Mouse (Mus musculus): ENCODE results near the gene Dnajc7. TPM values are rescaled to one million over a fixed set of nuclear protein-coding genes. Genes with fewer than 3 reads are reported as not detected.
"Not testable (repeated sequence)": the region's sequence is repeated elsewhere in the genome, so short reads cannot be mapped to it uniquely, and the experiment has no call there.

Gene Dnajc7
- total RNA-seq, 1 experiment from 2014 or later: 211 TPM

- no peak for ATAC-seq (replicated peaks; ENCODE audit: low read depth, poor library complexity, severe bottlenecking)
These were observed 2.5 kb downstream of the Dnajc7 start for GRCm38 (mm10) chr11:100617480-100617879.

DNA sequence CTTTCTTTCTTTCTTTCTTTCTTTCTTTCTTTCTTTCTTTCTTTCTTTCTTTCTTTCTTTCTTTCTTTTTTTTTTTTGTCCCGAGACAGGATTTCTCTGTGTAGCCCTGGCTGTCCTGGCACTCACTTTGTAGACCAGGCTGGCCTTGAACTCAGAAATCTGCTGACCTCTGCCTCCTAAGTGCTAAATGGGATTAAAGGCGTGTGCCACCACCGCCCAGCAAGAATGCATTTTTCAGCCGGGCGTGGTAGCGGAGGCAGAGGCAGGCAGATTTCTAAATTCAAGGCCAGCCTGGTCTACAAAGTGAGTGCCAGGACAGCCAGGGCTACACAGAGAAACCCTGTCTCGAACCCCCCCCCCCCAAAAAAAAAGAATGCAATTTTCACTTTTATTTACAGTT, 3.1 kb downstream of the Dnajc7 start:
- not testable (repeated sequence) for ATAC-seq (replicated peaks; ENCODE audit: low read depth, poor library complexity, severe bottlenecking)

GRCm38 (mm10) chr11:100616332-100616731, 3.6 kb downstream of the Dnajc7 start:
- no peak for ATAC-seq (replicated peaks; ENCODE audit: low read depth, poor library complexity, severe bottlenecking)

GRCm38 (mm10) chr11:100613241-100613640, 6.7 kb downstream of the Dnajc7 start:
- ATAC-seq (replicated peaks; ENCODE audit: low read depth, poor library complexity, severe bottlenecking): no peak

DNA sequence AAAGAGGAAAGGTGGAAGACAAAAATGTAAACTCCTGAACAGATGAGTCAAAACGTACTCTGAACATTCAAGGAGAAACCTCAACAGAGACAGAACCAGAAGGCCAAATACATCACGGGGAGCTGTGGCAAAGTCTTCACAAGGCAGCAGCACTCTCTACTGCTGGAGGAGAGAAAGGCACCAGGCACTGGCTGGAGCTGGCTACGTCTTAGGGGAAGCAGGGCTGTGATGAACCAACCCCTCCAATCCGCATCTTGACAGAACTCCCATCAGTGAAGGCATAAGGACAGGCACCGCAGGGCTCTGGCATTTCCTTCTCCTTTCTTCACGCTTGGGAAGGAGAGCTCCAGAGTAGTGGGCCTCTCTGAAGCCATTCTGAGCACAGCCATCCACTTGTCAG, 8.3 kb downstream of the Dnajc7 start:
- 0 out of 2 replicates have a peak, but pooled peaks have one; percentile 32 for ATAC-seq (replicated peaks; ENCODE audit: low read depth, poor library complexity, severe bottlenecking)

- ATAC-seq (replicated peaks; ENCODE audit: low read depth, poor library complexity, severe bottlenecking): no peak
These were observed 9.8 kb downstream of the Dnajc7 start for GRCm38 (mm10) chr11:100609997-100610680.

DNA sequence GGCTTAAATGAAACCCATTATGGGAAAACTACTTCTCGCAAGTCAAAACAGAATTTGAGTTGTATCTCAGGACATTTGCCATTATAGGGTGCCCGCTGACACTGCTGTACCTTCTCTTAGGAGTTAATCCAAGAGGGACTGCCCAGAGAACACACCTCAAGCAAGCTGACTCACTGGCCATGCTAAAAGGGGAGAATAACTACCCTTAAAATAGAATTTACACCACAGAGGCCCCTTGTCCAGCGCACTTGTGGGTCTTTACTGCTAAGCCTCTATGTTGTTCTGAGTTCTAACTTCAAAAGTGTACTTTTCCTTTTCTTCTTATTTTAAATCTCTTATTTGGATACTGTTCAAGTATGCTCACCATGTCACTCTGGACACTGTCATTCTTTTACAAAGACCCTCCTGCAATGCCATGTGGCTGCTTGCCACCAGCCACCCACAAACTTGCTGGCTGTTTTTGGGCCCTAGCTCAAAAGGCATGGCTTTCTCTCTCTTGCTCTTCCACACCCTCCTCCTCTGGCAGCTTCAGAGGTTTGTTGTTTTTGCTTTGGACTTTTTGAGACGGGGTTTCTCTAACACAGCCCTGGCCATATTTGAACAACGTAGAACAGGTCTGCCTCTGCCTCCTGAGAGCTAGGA, 10.5 kb downstream of the Dnajc7 start:
- ATAC-seq (replicated peaks; ENCODE audit: low read depth, poor library complexity, severe bottlenecking): no peak

- ATAC-seq (replicated peaks; ENCODE audit: low read depth, poor library complexity, severe bottlenecking): 0 out of 2 replicates have a peak, but pooled peaks have one; percentile 15
These were observed 11.2 kb downstream of the Dnajc7 start for GRCm38 (mm10) chr11:100608796-100609195.

DNA sequence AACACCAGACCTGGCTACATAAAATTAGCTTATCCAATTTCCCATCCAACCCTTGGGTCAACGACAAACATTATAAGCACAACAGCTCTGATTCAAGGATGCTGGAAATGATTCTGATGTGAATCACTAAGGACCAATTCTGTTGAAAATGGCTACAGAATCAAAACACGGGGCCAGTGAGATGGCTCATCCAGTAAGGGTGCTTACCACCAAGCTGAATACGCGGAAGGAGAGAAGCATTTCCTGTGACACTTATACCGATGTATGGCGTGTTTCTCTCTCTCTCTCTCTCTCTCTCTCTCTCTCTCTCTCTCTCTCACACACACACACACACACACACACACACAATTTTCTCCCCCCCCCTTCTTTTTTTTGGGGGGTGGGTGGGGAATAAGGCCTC, 12.8 kb downstream of the Dnajc7 start:
- ATAC-seq (replicated peaks; ENCODE audit: low read depth, poor library complexity, severe bottlenecking): no peak

DNA sequence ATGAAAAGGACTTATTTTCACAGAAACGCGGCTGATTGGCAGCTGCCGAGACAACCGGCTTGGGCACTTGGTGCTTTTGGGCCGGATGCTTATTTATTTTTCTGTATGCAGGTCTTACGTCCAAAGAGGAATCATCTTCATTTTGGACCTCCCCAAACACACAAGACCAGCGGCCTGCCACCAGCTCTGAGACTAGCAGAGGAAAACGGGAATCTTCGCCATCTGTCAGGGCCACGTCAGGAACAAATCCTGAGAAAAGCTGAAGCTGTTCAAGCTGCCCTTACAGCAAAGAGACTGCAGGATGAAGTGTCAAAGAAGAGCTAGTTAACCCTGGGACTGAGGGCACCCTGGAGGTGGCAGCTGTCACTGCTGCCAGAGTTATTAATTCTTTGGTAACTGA, 14.5 kb downstream of the Dnajc7 start:
- no peak for ATAC-seq (replicated peaks; ENCODE audit: low read depth, poor library complexity, severe bottlenecking)

- no peak for ATAC-seq (replicated peaks; ENCODE audit: low read depth, poor library complexity, severe bottlenecking)
These were observed 15.5 kb downstream of the Dnajc7 start for GRCm38 (mm10) chr11:100604321-100605005.

DNA sequence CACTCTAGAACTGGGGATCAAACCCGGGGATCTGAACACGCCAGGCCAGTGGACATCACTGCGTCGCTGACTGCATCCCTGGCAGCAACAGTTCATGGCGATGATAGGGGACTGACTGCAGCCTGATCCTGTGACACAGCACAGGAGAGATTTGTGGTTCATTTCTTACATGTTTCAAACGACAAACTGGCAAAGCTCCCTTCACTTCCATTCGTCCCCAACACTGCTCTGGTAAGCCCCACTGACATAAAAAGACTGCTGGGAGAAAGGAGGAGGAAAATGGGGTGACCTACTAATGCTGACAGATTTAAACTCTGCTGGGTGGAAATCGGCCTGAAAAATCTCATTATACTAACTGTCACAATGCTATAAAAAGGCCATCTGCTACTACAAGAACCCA, 16.2 kb downstream of the Dnajc7 start:
- ATAC-seq (replicated peaks; ENCODE audit: low read depth, poor library complexity, severe bottlenecking): no peak

- ATAC-seq (replicated peaks; ENCODE audit: low read depth, poor library complexity, severe bottlenecking): no peak
These were observed 16.8 kb downstream of the Dnajc7 start for GRCm38 (mm10) chr11:100603155-100603554.

GRCm38 (mm10) chr11:100601372-100601771, 18.6 kb downstream of the Dnajc7 start:
- ATAC-seq (replicated peaks; ENCODE audit: low read depth, poor library complexity, severe bottlenecking): no peak

DNA sequence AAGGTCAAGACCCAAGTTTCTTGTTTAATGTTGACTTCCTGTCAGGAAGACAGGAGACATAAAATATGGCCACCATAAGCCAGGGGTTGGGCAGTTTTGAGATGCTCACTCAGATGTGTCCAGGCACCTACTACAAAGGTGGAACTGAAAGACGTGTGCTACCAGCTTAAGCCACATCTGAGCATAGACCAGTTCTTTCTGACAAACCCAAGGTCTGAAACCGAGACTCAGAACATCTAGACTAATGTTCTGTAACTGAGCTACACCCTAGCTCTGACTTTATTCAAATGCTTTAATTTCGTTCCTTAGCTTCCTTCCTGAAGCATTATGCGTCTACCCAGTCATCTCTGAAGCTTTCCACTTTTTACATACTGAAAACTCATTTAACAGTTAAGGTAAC, 21.9 kb downstream of the Dnajc7 start:
- no peak for ATAC-seq (replicated peaks; ENCODE audit: low read depth, poor library complexity, severe bottlenecking)

DNA sequence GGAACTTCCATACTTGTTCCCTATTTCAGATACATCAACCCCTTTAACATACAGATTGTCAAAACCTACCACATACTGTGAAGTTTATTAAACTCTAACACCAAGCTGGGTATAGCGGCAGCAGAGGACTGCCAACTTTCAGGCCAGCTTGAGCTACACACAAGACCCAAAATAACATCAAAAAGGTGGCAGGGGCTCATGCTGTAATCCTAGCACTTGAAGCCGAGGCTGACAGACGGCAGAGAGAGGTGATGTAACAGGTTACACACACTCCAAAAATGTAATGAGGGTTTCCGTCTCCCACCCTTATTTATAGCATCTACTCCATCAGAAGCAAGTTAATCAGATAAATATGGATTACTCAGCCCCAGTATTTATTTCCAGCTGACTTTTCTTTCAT, 24.4 kb downstream of the Dnajc7 start:
- ATAC-seq (replicated peaks; ENCODE audit: low read depth, poor library complexity, severe bottlenecking): no peak

DNA sequence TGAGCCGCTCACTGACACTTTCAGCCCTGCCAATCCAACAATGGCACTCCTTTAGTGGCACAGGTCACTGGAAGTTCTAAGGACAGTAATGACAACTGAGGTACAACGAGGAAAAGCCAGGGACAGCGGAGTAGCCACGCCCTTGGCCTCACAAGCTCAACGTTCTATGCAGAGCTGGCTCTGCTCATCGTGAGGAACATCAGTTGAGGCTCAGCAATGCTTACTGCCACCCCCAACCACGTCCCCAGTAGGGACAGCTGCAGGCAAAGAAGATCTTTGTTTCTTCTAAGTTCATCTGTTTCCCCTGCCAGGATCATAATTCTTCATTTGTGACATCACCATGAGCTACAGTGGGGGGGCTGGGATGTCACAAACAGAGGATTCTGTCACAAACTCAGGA, 25.4 kb downstream of the Dnajc7 start:
- no peak for ATAC-seq (replicated peaks; ENCODE audit: low read depth, poor library complexity, severe bottlenecking)

- no peak for ATAC-seq (replicated peaks; ENCODE audit: low read depth, poor library complexity, severe bottlenecking)
These were observed 27.5 kb downstream of the Dnajc7 start for GRCm38 (mm10) chr11:100592346-100593046.

DNA sequence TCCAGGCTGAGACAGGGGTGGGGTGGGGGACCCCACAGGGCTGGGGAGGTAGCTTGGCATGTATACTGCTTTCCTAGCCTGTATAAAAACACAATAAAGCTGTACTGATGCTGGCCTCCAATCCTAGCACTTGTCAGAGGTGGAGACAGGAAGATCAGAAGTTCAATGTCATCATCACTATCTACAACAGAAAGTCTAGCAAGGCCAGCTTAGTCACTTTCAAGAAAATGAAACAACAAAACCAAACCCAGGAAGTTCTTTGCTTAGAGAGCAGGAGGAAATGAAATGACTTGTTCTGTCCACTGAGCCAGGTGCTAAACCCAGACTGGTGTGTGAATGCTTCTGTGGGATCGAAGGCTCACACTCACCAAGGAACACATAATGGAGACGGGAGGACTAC, 31.5 kb downstream of the Dnajc7 start:
- no peak for ATAC-seq (replicated peaks; ENCODE audit: low read depth, poor library complexity, severe bottlenecking)

GRCm38 (mm10) chr11:100585148-100585547, 34.8 kb downstream of the Dnajc7 start:
- ATAC-seq (replicated peaks; ENCODE audit: low read depth, poor library complexity, severe bottlenecking): no peak

GRCm38 (mm10) chr11:100584561-100584961, 35.4 kb downstream of the Dnajc7 start:
- ATAC-seq (replicated peaks; ENCODE audit: low read depth, poor library complexity, severe bottlenecking): peak; percentile 45

All from common myeloid progenitor, adult 5-6 weeks (primary cell).